Mouse (Mus musculus) stomach, postnatal 0 days (tissue): ENCODE measurements at regions not wholly inside any gene's neighbourhood (a gene's known extent, or its start where the extent isn't known, plus 50 kb on each side); places are given as distances from the start of the nearest gene placed in this dataset.

ENCODE experiments used
- ATAC-seq: fragments of 200-750 bp; cut with Nextera tagmentation; 2 replicates; pipeline ENCODE4 v1.8.0; 2017; ENCODE audit not compliant: low FRiP score, low TSS enrichment
- DNase-seq: peaks from one replicate; pipeline ENCODE4 v3.0.0-alpha.2; 2016; ENCODE audit warnings: low spot score
- H3K27ac ChIP-seq: fragments of 300-500 bp; sonication (generic); replicated peaks from 2 replicates; pipeline ENCODE4 v1.5.1; 2014; ENCODE audit warnings: mild to moderate bottlenecking, control low read depth
- H3K27me3 ChIP-seq: fragments of 300-500 bp; sonication (generic); 2 replicates; pipeline ENCODE4 v1.6.1; 2014; ENCODE audit warnings: low read length; ENCODE audit not compliant: control insufficient read depth, insufficient read depth
- H3K36me3 ChIP-seq: fragments of 300-500 bp; sonication (generic); 2 replicates; pipeline ENCODE4 v1.6.1; 2014; ENCODE audit warnings: low read length, mixed read lengths; ENCODE audit not compliant: control insufficient read depth, insufficient read depth
- H3K4me1 ChIP-seq: fragments of 300-500 bp; sonication (generic); replicated peaks from 2 replicates; pipeline ENCODE4 v1.6.1; 2014; ENCODE audit warnings: antibody characterized with exemption; ENCODE audit not compliant: control insufficient read depth, insufficient read depth
- H3K4me2 ChIP-seq: fragments of 300-500 bp; sonication (generic); replicated peaks from 2 replicates; pipeline ENCODE4 v1.6.1; 2014; ENCODE audit warnings: low read depth, mild to moderate bottlenecking, control low read depth, moderate library complexity
- H3K4me3 ChIP-seq: fragments of 300-500 bp; sonication (generic); 2 replicates; pipeline ENCODE4 v1.5.1; 2014; ENCODE audit warnings: low read depth, low read length, control low read depth
- H3K9ac ChIP-seq: fragments of 300-500 bp; sonication (generic); 2 replicates; pipeline ENCODE4 v1.6.1; 2014; ENCODE audit warnings: mild to moderate bottlenecking, low read length, control low read depth, mixed read lengths
- H3K9me3 ChIP-seq: fragments of 300-500 bp; sonication (generic); 2 replicates; pipeline ENCODE4 v1.6.1; 2016; ENCODE audit warnings: low read length; ENCODE audit not compliant: control insufficient read depth
- CTCF ChIP-seq: IDR thresholded peaks from 2 replicates; pipeline ENCODE4 v1.5.1; 2016; ENCODE audit warnings: antibody characterized with exemption, low read depth, mild to moderate bottlenecking, moderate library complexity
- EP300 ChIP-seq: optimal IDR thresholded peaks from 2 replicates; pipeline ENCODE3; 2016; ENCODE audit warnings: antibody characterized with exemption
- WGBS: fragments of 180-500 bp; shearing (Covaris S2); extraction: QIAGEN DNeasy Blood & Tissue Kit; methylation state at CpG from one replicate; pipeline ENCODE4 v1.1.7; 2014; 5-methylcytosine and 5-hydroxymethylcytosine counted together

- Histone ChIP-seq H3K27me3 (no peaks in the 10 kb centered on the region), H3K9me3 (no peaks in the 10 kb centered on the region), H3K36me3 (no peaks in the 10 kb centered on the region), H3K27ac (no peak overlapping the region), H3K4me2 (no peak overlapping the region), H3K4me1 (no peaks in the 10 kb centered on the region), H3K4me3 (no peak overlapping the region), H3K9ac (no peak overlapping the region)
- 86% methylated on average over 3 of the region's 3 CpGs for WGBS
- DNase-seq = no peak
- ATAC-seq = no peak
- TF ChIP-seq EP300 = no peak
- TF ChIP-seq CTCF = no peak
Measured at GRCm38 (mm10) chr17:89454301-89454700, 253.8 kb upstream of the Fshr start.

- no peak overlapping the region for H3K4me2 ChIP-seq
- TF ChIP-seq EP300 = no peak
- no peak for TF ChIP-seq CTCF
- DNase-seq (no peak), ATAC-seq (no peak)
- H3K9ac ChIP-seq = no peak overlapping the region
- H3K4me1 ChIP-seq = no peaks in the 10 kb centered on the region
- WGBS = 65% methylated on average over 4 of the region's 4 CpGs
- H3K9me3 ChIP-seq = no peaks in the 10 kb centered on the region
- no peaks in the 10 kb centered on the region for H3K36me3 ChIP-seq
- H3K27ac ChIP-seq = no peak overlapping the region
- no peaks in the 10 kb centered on the region for H3K27me3 ChIP-seq
- H3K4me3 ChIP-seq = no peak overlapping the region
Measured at GRCm38 (mm10) chr17:89450724-89451123, 250.2 kb upstream of the Fshr start.

- no peak for ATAC-seq
- Histone ChIP-seq H3K36me3 (no peaks in the 10 kb centered on the region), H3K4me2 (no peak overlapping the region), H3K9me3 (no peaks in the 10 kb centered on the region), H3K4me1 (no peaks in the 10 kb centered on the region), H3K27ac (no peak overlapping the region), H3K27me3 (no peaks in the 10 kb centered on the region), H3K4me3 (no peak overlapping the region), H3K9ac (no peak overlapping the region)
- DNase-seq = no peak
- no peak for TF ChIP-seq CTCF
- no peak for TF ChIP-seq EP300
Measured at GRCm38 (mm10) chr17:89449391-89449790, 248.9 kb upstream of the Fshr start.

- 81% methylated on average over 4 of the region's 4 CpGs for WGBS
- no peak for DNase-seq
- TF ChIP-seq EP300 (no peak), CTCF (no peak)
- Histone ChIP-seq H3K9ac (no peak overlapping the region), H3K27ac (no peak overlapping the region), H3K27me3 (no peaks in the 10 kb centered on the region), H3K9me3 (no peaks in the 10 kb centered on the region), H3K4me1 (no peaks in the 10 kb centered on the region), H3K4me2 (no peak overlapping the region), H3K36me3 (no peaks in the 10 kb centered on the region), H3K4me3 (no peak overlapping the region)
- no peak for ATAC-seq
Measured at GRCm38 (mm10) chr17:89434288-89434687, 233.8 kb upstream of the Fshr start.

- no peak for DNase-seq
- 76% methylated on average over 1 of the region's 1 CpGs for WGBS
- no peaks in the 10 kb centered on the region for H3K36me3 ChIP-seq
- no peak overlapping the region for H3K4me2 ChIP-seq
- no peaks in the 10 kb centered on the region for H3K4me1 ChIP-seq
- H3K27ac ChIP-seq = no peak overlapping the region
- no peaks in the 10 kb centered on the region for H3K27me3 ChIP-seq
- H3K4me3 ChIP-seq = no peak overlapping the region
- TF ChIP-seq EP300 (no peak), CTCF (no peak)
- no peaks in the 10 kb centered on the region for H3K9me3 ChIP-seq
- no peak for ATAC-seq
- H3K9ac ChIP-seq = no peak overlapping the region
Measured at GRCm38 (mm10) chr17:89410026-89410425, 209.6 kb upstream of the Fshr start.

GRCm38 (mm10) chr17:89405589-89405988 lies 205.1 kb upstream of the Fshr start:
- TF ChIP-seq CTCF (no peak), EP300 (no peak)
- 76% methylated on average over 2 of the region's 2 CpGs for WGBS
- H3K36me3 ChIP-seq = no peaks in the 10 kb centered on the region
- H3K27me3 ChIP-seq = no peaks in the 10 kb centered on the region
- H3K4me3 ChIP-seq = no peak overlapping the region
- no peaks in the 10 kb centered on the region for H3K4me1 ChIP-seq
- H3K4me2 ChIP-seq = no peak overlapping the region
- ATAC-seq (no peak), DNase-seq (no peak)
- no peaks in the 10 kb centered on the region for H3K9me3 ChIP-seq
- H3K9ac ChIP-seq = no peak overlapping the region
- H3K27ac ChIP-seq = no peak overlapping the region

- Histone ChIP-seq H3K36me3 (no peaks in the 10 kb centered on the region), H3K4me3 (no peak overlapping the region)
- ATAC-seq = no peak
Measured at GRCm38 (mm10) chr17:89357241-89357640, 156.8 kb upstream of the Fshr start.

More at GRCm38 (mm10) chr17:89357241-89357640, 156.8 kb upstream of the Fshr start:
- Histone ChIP-seq H3K27ac (no peak overlapping the region), H3K9me3 (no peaks in the 10 kb centered on the region), H3K4me1 (no peaks in the 10 kb centered on the region), H3K9ac (no peak overlapping the region), H3K27me3 (no peaks in the 10 kb centered on the region), H3K4me2 (no peak overlapping the region)
- no peak for DNase-seq
- no peak for TF ChIP-seq CTCF
- TF ChIP-seq EP300 = no peak
